Mouse (Mus musculus) heart, postnatal 25 days (tissue): ENCODE results near the gene Serpinb7. TPM values are rescaled to one million over a fixed set of nuclear protein-coding genes. Genes with fewer than 3 reads are reported as not detected.

ENCODE experiments used
- DNase-seq: peaks from one replicate; pipeline ENCODE4 v3.0.0; 2022; ENCODE audit warnings: low spot score
- intact Hi-C: fragments of 180-260 bp; cut with DNase I; formaldehyde crosslinking; loops from one replicate; pipeline ENCODE4 v1.15.1; 2025
- total RNA-seq, 2 experiments: library from RNA; stranded (reverse); gene quantifications; 2 replicates each; pipeline ENCODE4 v1.2.3; 2021

Gene Serpinb7
- not detected for total RNA-seq

- intact Hi-C loops = no loop called here
- DNase-seq = no peak
These were observed at the start of gene Serpinb7 for GRCm38 (mm10) chr1:107399355-107399754. Gene Serpinb7, plus strand, starts transcription at chr1:107399655.

GRCm38 (mm10) chr1:107350392-107350791 is 49.1 kb upstream of the Serpinb7 start:
- no peak for DNase-seq
- intact Hi-C loops = no loop called here

GRCm38 (mm10) chr1:107351115-107351514 is 48.3 kb upstream of the Serpinb7 start:
- DNase-seq = no peak
- intact Hi-C loops = no loop called here

GRCm38 (mm10) chr1:107353046-107353445 is 46.4 kb upstream of the Serpinb7 start:
- DNase-seq = no peak
- intact Hi-C loops = no loop called here

GRCm38 (mm10) chr1:107360898-107361297 is 38.6 kb upstream of the Serpinb7 start, which contains the start of gene Serpinb11:
Gene Serpinb11, plus strand, starts transcription at chr1:107361198.
- intact Hi-C loops = no loop called here
- DNase-seq = no peak

- no peak for DNase-seq
- intact Hi-C loops = no loop called here
These were observed 33.5 kb upstream of the Serpinb7 start for GRCm38 (mm10) chr1:107365973-107366372.

- no peak for DNase-seq
- intact Hi-C loops = no loop called here
These were observed 30.5 kb upstream of the Serpinb7 start for GRCm38 (mm10) chr1:107368944-107369343.

- intact Hi-C loops = no loop called here
- DNase-seq = no peak
These were observed 22.5 kb upstream of the Serpinb7 start for GRCm38 (mm10) chr1:107376952-107377351.

- intact Hi-C loops = no loop called here
These were observed 21.1 kb upstream of the Serpinb7 start for GRCm38 (mm10) chr1:107378368-107378767.

GRCm38 (mm10) chr1:107381491-107381890 is 18.0 kb upstream of the Serpinb7 start:
- intact Hi-C loops = no loop called here
- DNase-seq = no peak

More at GRCm38 (mm10) chr1:107378368-107378767, 21.1 kb upstream of the Serpinb7 start:
- DNase-seq = no peak

- intact Hi-C loops = no loop called here
- no peak for DNase-seq
These were observed 17.1 kb upstream of the Serpinb7 start for GRCm38 (mm10) chr1:107382404-107382803.

- intact Hi-C loops = no loop called here
- no peak for DNase-seq
These were observed 14.9 kb upstream of the Serpinb7 start for GRCm38 (mm10) chr1:107384532-107384931.

- intact Hi-C loops = no loop called here
These were observed 9.7 kb upstream of the Serpinb7 start for GRCm38 (mm10) chr1:107389753-107390152.

GRCm38 (mm10) chr1:107397481-107397880 is 2.0 kb upstream of the Serpinb7 start:
- DNase-seq = no peak
- intact Hi-C loops = no loop called here

More at GRCm38 (mm10) chr1:107389753-107390152, 9.7 kb upstream of the Serpinb7 start:
- no peak for DNase-seq

GRCm38 (mm10) chr1:107402082-107402481 is 2.6 kb downstream of the Serpinb7 start:
- intact Hi-C loops = no loop called here
- no peak for DNase-seq

- DNase-seq = no peak
- intact Hi-C loops = no loop called here
These were observed 15.2 kb downstream of the Serpinb7 start for GRCm38 (mm10) chr1:107414650-107415049.

GRCm38 (mm10) chr1:107422487-107422886 is 23.0 kb downstream of the Serpinb7 start:
- intact Hi-C loops = no loop called here

GRCm38 (mm10) chr1:107431253-107431652 is 31.8 kb downstream of the Serpinb7 start:
- DNase-seq = no peak
- intact Hi-C loops = no loop called here

More at GRCm38 (mm10) chr1:107422487-107422886, 23.0 kb downstream of the Serpinb7 start:
- no peak for DNase-seq

GRCm38 (mm10) chr1:107435528-107435927 is 36.1 kb downstream of the Serpinb7 start:
- no peak for DNase-seq
- intact Hi-C loops = no loop called here

- intact Hi-C loops = no loop called here
- no peak for DNase-seq
These were observed 40.0 kb downstream of the Serpinb7 start for GRCm38 (mm10) chr1:107439462-107439861.

- no peak for DNase-seq
- intact Hi-C loops = no loop called here
These were observed 45.9 kb downstream of the Serpinb7 start for GRCm38 (mm10) chr1:107445352-107445751.

GRCm38 (mm10) chr1:107447228-107447931 is 47.9 kb downstream of the Serpinb7 start:
- intact Hi-C loops = no loop called here
- DNase-seq = no peak
